Mouse (Mus musculus) embryonic facial prominence, embryonic 15.5 days (tissue): ENCODE data around the gene Pkmyt1. TPM values are rescaled to one million over a fixed set of nuclear protein-coding genes. Genes with fewer than 3 reads are reported as not detected.
"Not testable (repeated sequence)": the region's sequence is repeated elsewhere in the genome, so short reads cannot be mapped to it uniquely, and the experiment has no call there.

Experiments
- ATAC-seq: fragments of 200-750 bp; cut with Nextera tagmentation; 2 replicates; pipeline ENCODE4 v1.8.0; 2017; ENCODE audit warnings: low read depth, moderate TSS enrichment; ENCODE audit not compliant: insufficient number of reproducible peaks, low FRiP score, low TSS enrichment
- H3K27ac ChIP-seq: fragments of 300-500 bp; sonication (generic); replicated peaks from 2 replicates; pipeline ENCODE4 v1.5.1; 2015; ENCODE audit warnings: mild to moderate bottlenecking, inconsistent platforms
- H3K27me3 ChIP-seq: fragments of 300-500 bp; sonication (generic); 2 replicates; pipeline ENCODE4 v1.6.1; 2015; ENCODE audit warnings: inconsistent platforms
- H3K36me3 ChIP-seq: fragments of 300-500 bp; sonication (generic); 2 replicates; pipeline ENCODE4 v1.6.1; 2015; ENCODE audit warnings: mild to moderate bottlenecking, inconsistent platforms
- H3K4me1 ChIP-seq: fragments of 300-500 bp; sonication (generic); 2 replicates; pipeline ENCODE4 v1.6.1; 2015; ENCODE audit warnings: inconsistent platforms
- H3K4me2 ChIP-seq: fragments of 300-500 bp; sonication (generic); replicated peaks from 2 replicates; pipeline ENCODE4 v1.6.1; 2015; ENCODE audit warnings: mild to moderate bottlenecking, inconsistent platforms
- H3K4me3 ChIP-seq: fragments of 300-500 bp; sonication (generic); replicated peaks from 2 replicates; pipeline ENCODE4 v1.5.1; 2015; ENCODE audit warnings: mild to moderate bottlenecking, inconsistent platforms
- H3K9ac ChIP-seq: fragments of 300-500 bp; sonication (generic); 2 replicates; pipeline ENCODE4 v1.6.1; 2015; ENCODE audit warnings: inconsistent platforms
- H3K9me3 ChIP-seq: fragments of 300-500 bp; sonication (generic); replicated peaks from 2 replicates; pipeline ENCODE4 v1.6.1; 2016; ENCODE audit warnings: inconsistent platforms
- WGBS: fragments of 180-500 bp; shearing (Covaris S2); methylation state at CpG from one replicate; pipeline ENCODE4 v1.1.7; 2015; 5-methylcytosine and 5-hydroxymethylcytosine counted together
- polyA plus RNA-seq: library from polyadenylated mRNA; unstranded; fragments of >200 nt; fragmentation: Nextera tagmentation; extraction: Ambion mirVana; gene quantifications from 2 replicates; pipeline ENCODE4 v1.2.1, GENCODE M21; 2015

Gene Pkmyt1
- polyA plus RNA-seq, 1 experiment from 2014 or later, result 55.8 TPM

- H3K4me2 ChIP-seq, result peak within 1 kb of the TSS; percentile 77
- no peaks in the 10 kb centered on the region for H3K36me3 ChIP-seq
- 4% methylated on average over 58 of the region's 58 CpGs for WGBS
- peak within 1 kb of the TSS; percentile 97 for H3K4me3 ChIP-seq
- no peaks in the 10 kb centered on the region for H3K9me3 ChIP-seq
- ATAC-seq, result peak; percentile 97
- H3K9ac ChIP-seq, result peak within 1 kb of the TSS; percentile 97
- H3K4me1 ChIP-seq, result peaks cover 11% of the 10 kb centered on the region
- H3K27ac ChIP-seq, result peak within 1 kb of the TSS; percentile 82
- no peaks in the 10 kb centered on the region for H3K27me3 ChIP-seq
Measured at GRCm38 (mm10) chr17:23771284-23772218, 45.4 kb downstream of the Pkmyt1 start, which contains the start of gene Flywch1. Gene Flywch1, minus strand, starts transcription at chr17:23771602.

- not testable (repeated sequence) for H3K9me3 ChIP-seq, H3K27ac ChIP-seq, H3K36me3 ChIP-seq, H3K9ac ChIP-seq, H3K4me2 ChIP-seq, H3K4me3 ChIP-seq, ATAC-seq, H3K27me3 ChIP-seq
- 83% methylated on average over 2 of the region's 2 CpGs for WGBS
- peaks cover 11% of the 10 kb centered on the region for H3K4me1 ChIP-seq
Measured at GRCm38 (mm10) chr17:23772219-23772556, 46.1 kb downstream of the Pkmyt1 start.

GRCm38 (mm10) chr17:23773676-23774075, 47.5 kb downstream of the Pkmyt1 start:
- Histone ChIP-seq H3K4me3 (no peak overlapping the region), H3K27me3 (no peaks in the 10 kb centered on the region), H3K4me2 (no peak overlapping the region), H3K9me3 (no peaks in the 10 kb centered on the region), H3K4me1 (peaks cover 11% of the 10 kb centered on the region), H3K36me3 (no peaks in the 10 kb centered on the region), H3K9ac (no peak overlapping the region), H3K27ac (no peak overlapping the region)
- no peak for ATAC-seq
- 63% methylated on average over 6 of the region's 6 CpGs for WGBS

- H3K36me3 ChIP-seq, result no peaks in the 10 kb centered on the region
- H3K4me2 ChIP-seq, result no peak overlapping the region
- H3K9ac ChIP-seq, result no peak overlapping the region
- WGBS, result 6% methylated on average over 12 of the region's 12 CpGs
- no peaks in the 10 kb centered on the region for H3K27me3 ChIP-seq
- H3K9me3 ChIP-seq, result no peaks in the 10 kb centered on the region
- no peak overlapping the region for H3K4me3 ChIP-seq
- no peak overlapping the region for H3K27ac ChIP-seq
- peak; percentile 27 for ATAC-seq
- peaks cover 11% of the 10 kb centered on the region for H3K4me1 ChIP-seq
Measured at GRCm38 (mm10) chr17:23774090-23774489, 48.0 kb downstream of the Pkmyt1 start.

GRCm38 (mm10) chr17:23776216-23776615, 50.1 kb downstream of the Pkmyt1 start:
- 83% methylated on average over 10 of the region's 10 CpGs for WGBS
- Histone ChIP-seq H3K27me3 (no peaks in the 10 kb centered on the region), H3K27ac (no peak overlapping the region), H3K4me3 (no peak overlapping the region), H3K9ac (no peak overlapping the region), H3K4me1 (peaks cover 3% of the 10 kb centered on the region; the same call in 1 of the 2 replicates), H3K9me3 (no peaks in the 10 kb centered on the region), H3K4me2 (no peak overlapping the region), H3K36me3 (no peaks in the 10 kb centered on the region)
- ATAC-seq, result no peak

- WGBS, result 58% methylated on average over 2 of the region's 2 CpGs
- no peak for ATAC-seq
- H3K4me2 ChIP-seq, result no peak overlapping the region
- no peak overlapping the region for H3K27ac ChIP-seq
- no peaks in the 10 kb centered on the region for H3K36me3 ChIP-seq
- H3K4me1 ChIP-seq, result 0 out of 2 replicates have a peak, but pooled peaks cover 3% of the 10 kb centered on the region
- H3K4me3 ChIP-seq, result no peak overlapping the region
- no peaks in the 10 kb centered on the region for H3K27me3 ChIP-seq
- no peaks in the 10 kb centered on the region for H3K9me3 ChIP-seq
- H3K9ac ChIP-seq, result no peak overlapping the region
Measured at GRCm38 (mm10) chr17:23777141-23777540, 51.0 kb downstream of the Pkmyt1 start.

GRCm38 (mm10) chr17:23778447-23778846, 52.3 kb downstream of the Pkmyt1 start:
- 48% methylated on average over 2 of the region's 2 CpGs for WGBS
- Histone ChIP-seq H3K36me3 (no peaks in the 10 kb centered on the region), H3K9me3 (no peaks in the 10 kb centered on the region), H3K4me2 (no peak overlapping the region), H3K9ac (no peak overlapping the region), H3K27ac (no peak overlapping the region), H3K27me3 (no peaks in the 10 kb centered on the region), H3K4me3 (no peak overlapping the region), H3K4me1 (0 out of 2 replicates have a peak, but pooled peaks cover 3% of the 10 kb centered on the region)
- no peak for ATAC-seq

- H3K4me1 ChIP-seq, result peaks cover 11% of the 10 kb centered on the region
- H3K4me2 ChIP-seq, result no peak overlapping the region
- no peak overlapping the region for H3K27ac ChIP-seq
- H3K27me3 ChIP-seq, result no peaks in the 10 kb centered on the region
- H3K36me3 ChIP-seq, result no peaks in the 10 kb centered on the region
- no peaks in the 10 kb centered on the region for H3K9me3 ChIP-seq
- no peak overlapping the region for H3K4me3 ChIP-seq
- no peak for ATAC-seq
- H3K9ac ChIP-seq, result no peak overlapping the region
Measured at GRCm38 (mm10) chr17:23783352-23783751, 57.2 kb downstream of the Pkmyt1 start.

- no peaks in the 10 kb centered on the region for H3K9me3 ChIP-seq
- peak within 1 kb of the TSS; percentile 91 for H3K4me2 ChIP-seq
- H3K9ac ChIP-seq, result peak within 1 kb of the TSS; percentile 65
- H3K27me3 ChIP-seq, result no peaks in the 10 kb centered on the region
- ATAC-seq, result peak; percentile 84
- 2% methylated on average over 43 of the region's 43 CpGs for WGBS
- peak within 1 kb of the TSS; percentile 64 for H3K4me3 ChIP-seq
- H3K4me1 ChIP-seq, result peaks cover 22% of the 10 kb centered on the region
- H3K27ac ChIP-seq, result peak within 1 kb of the TSS; percentile 59
- no peaks in the 10 kb centered on the region for H3K36me3 ChIP-seq
Measured at GRCm38 (mm10) chr17:23785561-23786471, 59.7 kb downstream of the Pkmyt1 start, which contains the start of gene Flywch2. Gene Flywch2, minus strand, starts transcription at chr17:23786081.
